Mouse (Mus musculus): ENCODE measurements at regions not wholly inside any gene's neighbourhood (a gene's known extent, or its start where the extent isn't known, plus 50 kb on each side); places are given as distances from the start of the nearest gene placed in this dataset.
"Not testable (repeated sequence)": the region's sequence is repeated elsewhere in the genome, so short reads cannot be mapped to it uniquely, and the experiment has no call there.

DNA sequence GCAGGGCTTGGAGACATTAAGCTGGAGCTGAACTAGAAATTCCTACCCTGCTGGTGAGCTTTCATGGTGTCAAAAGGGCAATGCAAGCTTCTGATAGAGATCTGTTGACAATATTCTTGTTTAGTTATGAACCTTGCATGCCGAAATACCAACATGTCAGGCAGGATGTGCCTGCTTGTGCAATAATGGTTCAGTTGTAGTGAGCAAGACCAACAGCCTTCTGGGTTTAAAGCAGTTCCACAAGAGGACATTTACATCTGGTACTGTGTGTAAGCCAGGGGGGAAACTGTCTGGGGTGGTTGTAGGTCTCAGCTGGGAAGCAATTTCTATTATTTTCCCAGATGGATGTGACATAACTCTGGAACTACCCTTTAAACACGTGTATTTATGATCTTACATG, 987.6 kb upstream of the Gm38303 start:
- Histone ChIP-seq H3K27me3 (replicated peaks; ENCODE audit: control insufficient read depth, insufficient read depth, low read length) (no peaks in the 10 kb centered on the region), H3K27ac (replicated peaks; ENCODE audit: low read depth, low read length) (no peak overlapping the region), H3K36me3 (ENCODE audit: control insufficient read depth, insufficient read depth, low read length) (no peaks in the 10 kb centered on the region), H3K9me3 (ENCODE audit: control insufficient read depth, low read length) (no peaks in the 10 kb centered on the region), H3K4me2 (ENCODE audit: low read depth, low read length) (no peak overlapping the region), H3K4me3 (ENCODE audit: low read depth, low read length) (no peak overlapping the region), H3K4me1 (ENCODE audit: control insufficient read depth, insufficient read depth, low read length) (no peaks in the 10 kb centered on the region), H3K9ac (ENCODE audit: low read depth, low read length) (no peak overlapping the region)
- 55% methylated on average over 2 of the region's 2 CpGs for WGBS
- ATAC-seq (ENCODE audit: low read depth), result no peak
- no peak for DNase-seq (ENCODE audit: low spot score)

DNA sequence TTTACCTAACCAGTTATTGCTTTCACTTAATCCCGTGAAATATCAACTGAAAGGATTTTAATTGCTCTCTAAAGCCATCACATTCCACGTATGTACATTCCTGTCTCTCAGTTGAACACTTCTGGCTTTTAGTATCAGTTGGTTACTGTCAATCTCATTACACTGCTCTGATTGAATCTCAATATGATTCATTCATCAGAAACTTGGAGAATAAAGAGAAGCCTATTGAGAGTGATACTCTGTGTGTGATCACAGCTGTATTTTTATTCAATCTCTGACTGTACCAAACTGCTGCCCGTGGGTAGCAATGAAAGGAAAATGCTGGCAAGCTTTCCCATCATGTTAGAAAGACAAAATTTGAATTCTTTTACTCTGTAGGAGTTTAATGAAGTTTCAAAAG, 957.5 kb upstream of the Gm38303 start:
- Histone ChIP-seq H3K9ac (ENCODE audit: low read depth, low read length) (no peak overlapping the region), H3K4me1 (ENCODE audit: control insufficient read depth, insufficient read depth, low read length) (no peaks in the 10 kb centered on the region), H3K4me3 (ENCODE audit: low read depth, low read length) (no peak overlapping the region), H3K27me3 (replicated peaks; ENCODE audit: control insufficient read depth, insufficient read depth, low read length) (no peaks in the 10 kb centered on the region), H3K27ac (replicated peaks; ENCODE audit: low read depth, low read length) (no peak overlapping the region), H3K9me3 (ENCODE audit: control insufficient read depth, low read length) (no peaks in the 10 kb centered on the region), H3K36me3 (ENCODE audit: control insufficient read depth, insufficient read depth, low read length) (no peaks in the 10 kb centered on the region), H3K4me2 (ENCODE audit: low read depth, low read length) (no peak overlapping the region)
- DNase-seq (ENCODE audit: low spot score) (no peak), ATAC-seq (ENCODE audit: low read depth) (no peak)
- 66% methylated on average over 3 of the region's 3 CpGs for WGBS

DNA sequence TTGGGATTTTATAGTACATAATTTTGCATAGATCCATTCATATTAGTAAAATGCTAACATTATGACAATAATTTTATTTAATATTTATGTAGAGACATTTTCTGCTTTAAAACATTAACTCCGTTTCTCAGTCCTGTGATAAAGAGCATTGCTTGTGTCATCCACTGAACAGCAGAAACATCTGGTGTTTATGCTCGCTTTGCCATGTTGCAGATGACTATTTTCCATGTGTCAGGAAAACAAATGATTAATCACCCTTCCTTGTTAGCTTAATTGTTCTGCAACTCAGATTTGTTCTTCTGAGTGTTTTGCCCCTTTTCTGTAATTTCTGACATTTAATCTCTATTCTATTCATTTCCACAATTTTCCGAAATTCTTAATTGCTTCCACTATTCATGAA, 925.6 kb upstream of the Gm38303 start:
- no peak overlapping the region for H3K9ac ChIP-seq (ENCODE audit: low read depth, low read length)
- DNase-seq (ENCODE audit: low spot score) (no peak), ATAC-seq (ENCODE audit: low read depth) (no peak)
- H3K4me2 ChIP-seq (ENCODE audit: low read depth, low read length), result no peak overlapping the region
- no peak overlapping the region for H3K27ac ChIP-seq (replicated peaks; ENCODE audit: low read depth, low read length)
- H3K4me3 ChIP-seq (ENCODE audit: low read depth, low read length), result no peak overlapping the region
- H3K4me1 ChIP-seq (ENCODE audit: control insufficient read depth, insufficient read depth, low read length), result no peaks in the 10 kb centered on the region
- WGBS, result 74% methylated on average over 3 of the region's 3 CpGs
- H3K27me3 ChIP-seq (replicated peaks; ENCODE audit: control insufficient read depth, insufficient read depth, low read length), result no peaks in the 10 kb centered on the region
- no peaks in the 10 kb centered on the region for H3K36me3 ChIP-seq (ENCODE audit: control insufficient read depth, insufficient read depth, low read length)
- H3K9me3 ChIP-seq (ENCODE audit: control insufficient read depth, low read length), result no peaks in the 10 kb centered on the region

DNA sequence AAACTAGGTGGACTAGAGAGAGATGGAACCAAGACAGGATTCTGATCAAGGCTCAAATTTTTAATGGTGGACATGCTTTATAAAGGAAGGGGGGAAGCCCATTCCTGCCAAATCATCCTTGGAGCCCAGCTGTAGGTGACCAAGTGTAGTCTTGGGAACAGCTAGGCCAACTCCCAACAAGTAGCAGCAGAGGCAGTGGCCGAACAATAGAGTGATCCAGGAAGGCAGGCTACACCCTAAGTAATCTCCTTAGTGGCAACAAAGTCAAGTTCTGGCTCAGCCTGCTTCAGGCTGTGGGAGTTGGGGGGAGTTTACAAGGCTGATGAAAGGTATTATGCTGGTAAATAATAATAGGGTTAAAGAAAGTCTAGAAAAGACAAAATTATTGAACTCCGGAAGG, 878.5 kb upstream of the Gm38303 start:
- ATAC-seq (ENCODE audit: low read depth) (no peak), DNase-seq (ENCODE audit: low spot score) (no peak)
- Histone ChIP-seq H3K4me1 (ENCODE audit: control insufficient read depth, insufficient read depth, low read length) (no peaks in the 10 kb centered on the region), H3K36me3 (ENCODE audit: control insufficient read depth, insufficient read depth, low read length) (no peaks in the 10 kb centered on the region), H3K9me3 (ENCODE audit: control insufficient read depth, low read length) (no peaks in the 10 kb centered on the region), H3K27me3 (replicated peaks; ENCODE audit: control insufficient read depth, insufficient read depth, low read length) (no peaks in the 10 kb centered on the region), H3K9ac (ENCODE audit: low read depth, low read length) (no peak overlapping the region), H3K4me2 (ENCODE audit: low read depth, low read length) (no peak overlapping the region), H3K4me3 (ENCODE audit: low read depth, low read length) (no peak overlapping the region), H3K27ac (replicated peaks; ENCODE audit: low read depth, low read length) (no peak overlapping the region)
- WGBS, result 82% methylated on average over 2 of the region's 2 CpGs

DNA sequence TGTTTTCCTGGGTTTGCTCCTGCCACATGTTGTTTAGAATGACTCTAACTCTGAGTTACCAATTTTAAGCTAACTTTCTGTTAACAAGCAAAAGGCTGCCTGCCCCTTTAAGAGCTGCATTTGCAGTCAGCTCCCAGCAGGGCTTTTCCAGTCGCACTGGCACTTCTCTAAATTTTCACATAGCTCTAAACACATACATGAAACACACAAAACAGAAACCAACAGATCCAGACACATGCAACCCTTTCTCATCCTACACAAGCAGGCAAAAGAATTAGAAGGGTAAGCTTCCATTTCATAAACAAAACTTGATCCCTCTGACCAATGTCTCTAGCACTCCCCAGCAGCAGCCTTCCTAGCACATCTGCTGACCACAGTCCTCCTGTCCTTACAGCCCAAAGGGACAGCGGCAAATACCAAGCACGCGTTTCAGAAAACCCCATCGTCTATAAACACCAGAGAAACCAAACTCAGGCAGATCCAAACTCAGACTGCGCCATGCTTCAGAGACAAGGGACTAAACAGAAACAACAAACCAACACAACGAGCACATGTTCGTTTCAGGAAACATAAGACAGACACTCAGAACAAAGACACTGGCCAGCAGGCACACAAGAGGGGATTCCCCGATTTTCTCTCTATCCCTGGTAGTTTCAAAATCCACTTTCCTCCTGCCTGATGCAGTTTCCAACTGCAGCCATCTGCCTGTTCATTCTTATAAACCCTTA, 877.6 kb upstream of the Gm38303 start:
- not testable (repeated sequence) for H3K36me3 ChIP-seq (ENCODE audit: control insufficient read depth, insufficient read depth, low read length); H3K4me1 ChIP-seq (ENCODE audit: control insufficient read depth, insufficient read depth, low read length); H3K4me3 ChIP-seq (ENCODE audit: low read depth, low read length); H3K27ac ChIP-seq (replicated peaks; ENCODE audit: low read depth, low read length); H3K27me3 ChIP-seq (replicated peaks; ENCODE audit: control insufficient read depth, insufficient read depth, low read length); H3K9me3 ChIP-seq (ENCODE audit: control insufficient read depth, low read length); ATAC-seq (ENCODE audit: low read depth)
- 20% methylated on average over 9 of the region's 9 CpGs for WGBS
- H3K4me2 ChIP-seq (ENCODE audit: low read depth, low read length), result peak overlapping the region; percentile 31
- 0 out of 2 replicates have a peak overlapping the region, but pooled peaks have one; percentile 8 for H3K9ac ChIP-seq (ENCODE audit: low read depth, low read length)
- DNase-seq (ENCODE audit: low spot score), result peak; percentile 17

DNA sequence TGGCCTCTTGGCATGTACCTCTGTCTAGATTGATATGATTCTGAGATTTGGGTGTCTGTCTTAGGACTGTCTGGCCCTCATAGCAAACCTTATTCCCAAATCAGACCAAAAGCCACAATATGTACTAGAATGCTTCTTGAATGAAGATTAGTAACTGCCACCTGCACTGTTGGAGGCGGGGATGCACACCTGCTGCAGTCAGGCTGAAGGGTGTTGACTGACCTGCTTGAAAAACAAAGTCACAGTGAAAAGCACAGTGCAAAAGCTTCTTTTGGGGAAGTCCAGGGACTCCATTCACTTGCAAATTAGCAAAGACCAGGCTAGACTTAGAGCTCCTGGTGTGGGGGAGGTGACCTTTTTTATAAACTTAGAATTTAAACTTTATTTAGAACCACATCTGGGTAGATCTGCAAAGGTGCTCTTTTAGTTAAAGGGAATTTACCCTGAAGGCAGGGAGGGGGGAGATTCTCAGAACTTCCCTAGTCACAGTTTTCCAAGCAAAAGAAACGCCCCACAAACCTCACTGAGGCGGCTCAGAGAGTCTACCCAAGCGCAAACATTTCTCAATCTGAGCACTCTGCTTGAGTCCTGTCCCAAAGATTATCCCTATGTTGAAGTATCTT, 876.9 kb upstream of the Gm38303 start:
- H3K36me3 ChIP-seq (ENCODE audit: control insufficient read depth, insufficient read depth, low read length); H3K9ac ChIP-seq (ENCODE audit: low read depth, low read length); H3K4me1 ChIP-seq (ENCODE audit: control insufficient read depth, insufficient read depth, low read length); ATAC-seq (ENCODE audit: low read depth); H3K4me3 ChIP-seq (ENCODE audit: low read depth, low read length); H3K4me2 ChIP-seq (ENCODE audit: low read depth, low read length); H3K27ac ChIP-seq (replicated peaks; ENCODE audit: low read depth, low read length); H3K27me3 ChIP-seq (replicated peaks; ENCODE audit: control insufficient read depth, insufficient read depth, low read length); H3K9me3 ChIP-seq (ENCODE audit: control insufficient read depth, low read length); DNase-seq (ENCODE audit: low spot score): not testable (repeated sequence)
- 54% methylated on average over 4 of the region's 4 CpGs for WGBS

DNA sequence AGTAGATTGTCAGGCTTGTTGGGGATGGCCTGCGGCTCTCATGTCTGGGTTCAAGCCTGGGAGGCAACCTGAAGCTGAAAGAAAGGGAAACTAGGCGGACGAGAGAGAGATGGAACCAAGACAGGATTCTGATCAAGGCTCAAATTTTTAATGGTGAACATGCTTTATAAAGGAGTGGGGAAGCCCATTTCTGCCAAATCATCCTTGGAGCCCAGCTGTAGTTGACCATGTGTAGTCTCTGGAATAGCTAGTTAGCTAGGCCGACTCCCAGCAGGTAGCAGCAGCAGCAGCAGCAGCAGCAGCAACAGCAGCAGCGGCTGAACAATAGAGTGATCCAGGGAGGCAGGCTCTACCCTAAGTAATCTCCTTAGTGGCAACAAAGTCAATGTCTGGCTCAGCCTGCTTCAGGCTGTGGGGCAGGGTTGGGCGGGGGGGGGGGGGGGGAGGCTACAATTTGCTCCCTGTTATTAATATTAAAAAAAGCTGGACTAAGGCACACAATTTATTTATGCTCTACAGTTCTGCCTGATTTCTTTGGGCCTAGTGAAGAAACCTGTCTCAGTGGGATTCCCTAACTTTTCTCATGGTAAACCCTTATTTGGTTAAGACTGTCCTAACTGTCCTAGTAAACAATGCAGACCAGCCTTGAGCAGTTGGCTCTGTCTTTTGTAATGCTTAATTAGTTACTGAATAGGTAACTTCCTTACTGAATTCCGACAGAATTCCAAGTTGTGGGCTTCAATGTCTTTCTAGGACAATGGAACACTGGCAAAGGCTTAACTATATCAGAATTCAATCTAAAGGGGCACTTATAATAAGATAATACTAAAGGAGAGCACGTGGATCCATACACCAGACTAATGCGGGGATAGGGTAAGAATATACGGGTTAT, 875.7 kb upstream of the Gm38303 start:
- WGBS, result 68% methylated on average over 10 of the region's 10 CpGs
- H3K9ac ChIP-seq (ENCODE audit: low read depth, low read length); H3K9me3 ChIP-seq (ENCODE audit: control insufficient read depth, low read length); DNase-seq (ENCODE audit: low spot score); H3K27me3 ChIP-seq (replicated peaks; ENCODE audit: control insufficient read depth, insufficient read depth, low read length); H3K4me1 ChIP-seq (ENCODE audit: control insufficient read depth, insufficient read depth, low read length); ATAC-seq (ENCODE audit: low read depth); H3K4me2 ChIP-seq (ENCODE audit: low read depth, low read length); H3K36me3 ChIP-seq (ENCODE audit: control insufficient read depth, insufficient read depth, low read length); H3K4me3 ChIP-seq (ENCODE audit: low read depth, low read length); H3K27ac ChIP-seq (replicated peaks; ENCODE audit: low read depth, low read length): not testable (repeated sequence)

DNA sequence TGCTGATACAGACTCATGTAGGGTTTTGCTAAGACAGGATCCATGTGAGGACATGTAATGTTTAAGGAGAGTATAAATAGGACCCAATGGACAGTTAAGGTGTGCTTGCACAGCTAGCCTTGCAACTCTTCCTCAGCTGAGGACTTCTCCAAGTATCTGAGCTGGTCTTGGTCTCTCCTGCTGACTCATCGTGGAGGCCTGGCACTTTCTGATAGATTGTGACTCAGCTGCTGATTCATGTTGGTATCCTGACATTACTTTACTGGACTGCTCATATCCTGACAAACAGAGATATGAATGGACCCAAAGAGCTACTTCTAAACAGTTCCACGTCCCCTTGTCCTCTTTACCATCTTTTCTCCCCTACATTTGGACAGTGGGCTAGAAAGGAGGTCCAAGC, 838.5 kb upstream of the Gm38303 start:
- Histone ChIP-seq H3K36me3 (ENCODE audit: control insufficient read depth, insufficient read depth, low read length) (no peaks in the 10 kb centered on the region), H3K9ac (ENCODE audit: low read depth, low read length) (no peak overlapping the region), H3K27ac (replicated peaks; ENCODE audit: low read depth, low read length) (no peak overlapping the region), H3K27me3 (replicated peaks; ENCODE audit: control insufficient read depth, insufficient read depth, low read length) (no peaks in the 10 kb centered on the region), H3K4me2 (ENCODE audit: low read depth, low read length) (no peak overlapping the region), H3K4me3 (ENCODE audit: low read depth, low read length) (no peak overlapping the region), H3K4me1 (ENCODE audit: control insufficient read depth, insufficient read depth, low read length) (no peaks in the 10 kb centered on the region), H3K9me3 (ENCODE audit: control insufficient read depth, low read length) (no peaks in the 10 kb centered on the region)
- 80% methylated on average over 2 of the region's 2 CpGs for WGBS
- ATAC-seq (ENCODE audit: low read depth) (no peak), DNase-seq (ENCODE audit: low spot score) (no peak)
